Mouse (Mus musculus): ENCODE results near the gene Nap1l4.

The Nap1l4 gene

DNA sequence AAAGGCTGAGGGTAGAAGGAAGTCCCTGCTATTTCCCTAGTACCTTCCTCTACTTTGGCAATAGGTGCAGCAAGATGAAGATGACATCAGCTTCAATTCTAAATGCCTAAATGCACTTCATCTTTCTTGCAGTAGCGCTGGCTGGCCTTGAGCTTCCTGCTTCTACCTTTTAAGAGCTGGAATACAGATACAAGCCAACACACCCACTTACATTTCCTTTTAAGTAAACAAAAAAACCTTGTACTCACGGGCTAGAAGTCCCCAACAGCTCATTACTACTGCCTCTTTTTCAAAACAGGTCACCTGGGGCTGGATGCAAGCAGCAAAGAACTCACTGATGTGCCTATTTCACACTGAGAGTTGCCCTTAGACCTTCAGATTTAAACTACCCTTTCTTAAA, 2.4 kb downstream of the Nap1l4 start:
- ChIA-PET POLR2A (interaction anchor here in 2 of 4 experiments (0.5 to 10.2 kb wide), 11 partner anchors 11 to 488 kb away, joined by 3 to 275 read pairs (median 6); partner anchors contain the start of gene Cars (in 2 of the 2)), CTCF (interaction anchor here in 1 of 4 experiments (0.6 kb wide), 1 partner anchor 16 kb away, joined by 4 read pairs; no protein-coding TSS in a partner anchor)

DNA sequence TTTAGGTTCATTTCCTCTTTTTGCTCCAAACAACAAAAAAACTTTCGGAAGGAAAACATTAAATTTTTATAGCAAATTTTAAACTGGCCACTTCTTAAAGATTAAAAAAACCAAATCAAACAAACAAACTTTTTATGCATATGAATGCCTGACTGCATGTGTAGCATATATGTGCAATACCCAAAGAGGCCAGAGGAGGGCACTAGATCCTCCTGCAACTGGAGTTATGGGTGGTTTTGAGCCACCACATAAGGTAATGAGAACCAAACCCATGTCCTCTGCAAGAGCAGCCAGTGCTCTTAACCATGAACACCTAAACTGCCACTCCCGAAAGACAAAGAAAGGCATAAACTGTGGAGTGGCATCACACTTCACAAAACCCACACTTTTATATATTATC, 4.5 kb downstream of the Nap1l4 start:
- POLR2A ChIA-PET, result interaction anchor here in 2 of 4 experiments (0.9 to 10.2 kb wide), 5 partner anchors 21 to 55 kb away, joined by 3 to 275 read pairs (median 4); partner anchors contain the start of gene Cars (in 1 of the 2)

DNA sequence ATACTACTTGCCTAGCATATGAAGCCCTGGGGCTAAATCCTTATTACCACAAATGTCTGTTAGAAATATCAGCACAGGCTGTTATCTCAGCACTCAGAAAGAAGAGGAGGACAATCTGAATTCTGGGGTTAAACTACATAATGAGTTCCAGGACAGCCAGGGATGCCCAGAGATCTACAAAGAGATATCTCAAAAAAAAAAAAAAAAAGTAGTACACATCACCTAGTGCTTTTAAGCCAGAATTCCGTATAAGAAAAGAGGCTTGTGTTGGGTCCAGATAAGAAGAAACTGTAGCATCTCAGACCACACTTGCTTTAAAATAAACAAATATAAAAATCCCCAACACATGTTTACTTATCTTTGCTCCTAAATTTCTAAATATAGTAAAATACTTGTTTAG, 10.2 kb downstream of the Nap1l4 start:
- CTCF ChIA-PET, result interaction anchor here in 1 of 4 experiments (0.6 kb wide), 1 partner anchor 33 kb away, joined by 3 read pairs; no protein-coding TSS in a partner anchor
- POLR2A ChIA-PET, result interaction anchor here in 2 of 4 experiments (2.1 to 5.5 kb wide), 4 partner anchors 9 to 27 kb away, joined by 6 to 52 read pairs (median 9); partner anchors contain the start of gene Nap1l4 (in 2 of the 2)

More for the DNA sequence above, 4.5 kb downstream of the Nap1l4 start:
- CTCF ChIA-PET, result no interaction called here

DNA sequence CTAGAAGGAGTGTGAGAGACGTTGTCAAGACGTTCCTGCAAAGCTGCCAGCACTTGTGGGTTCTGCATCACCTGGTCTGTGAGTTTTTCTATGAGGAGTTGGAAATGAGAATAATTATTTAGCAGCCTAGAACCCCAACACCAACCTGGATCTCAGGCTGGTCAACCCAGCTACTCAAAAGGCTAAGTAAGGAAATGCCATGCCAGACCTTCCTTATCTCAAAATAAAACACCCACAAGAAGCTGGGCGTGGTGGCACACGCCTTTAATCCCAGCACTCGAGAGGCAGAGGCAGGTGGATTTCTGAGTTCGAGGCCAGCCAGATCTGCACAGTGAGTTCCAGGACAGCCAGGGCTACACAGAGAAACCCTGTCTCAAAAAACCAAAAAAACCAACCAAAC, 10.7 kb downstream of the Nap1l4 start:
- POLR2A ChIA-PET, result interaction anchor here in 3 of 4 experiments (0.6 to 5.5 kb wide), 6 partner anchors 10 to 26 kb away, joined by 3 to 52 read pairs (median 6); partner anchors contain the start of gene Nap1l4 (in 2 of the 3)
- CTCF ChIA-PET, result interaction anchor here in 1 of 4 experiments (0.6 kb wide), 1 partner anchor 32 kb away, joined by 3 read pairs; no protein-coding TSS in a partner anchor

DNA sequence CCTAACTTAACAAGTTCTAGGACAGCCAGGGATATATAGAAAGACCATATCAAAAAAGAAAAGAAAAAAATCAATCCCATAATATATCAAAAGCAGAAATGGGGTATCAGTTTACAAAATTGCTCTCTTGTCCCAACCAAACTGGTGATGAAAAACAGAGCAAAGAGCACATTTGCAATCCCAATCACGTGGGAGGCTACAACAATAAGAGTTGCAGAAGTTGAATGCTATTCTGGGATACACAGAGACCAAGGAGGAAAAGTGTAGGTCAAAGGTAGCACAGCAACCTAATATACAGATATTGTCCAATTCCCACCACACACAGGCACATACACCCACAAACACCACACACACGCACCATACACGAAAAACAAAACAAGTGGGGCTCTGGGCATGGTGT, 12.7 kb downstream of the Nap1l4 start:
- ChIA-PET POLR2A (interaction anchor here in 2 of 4 experiments (0.9 to 6.5 kb wide), 9 partner anchors 10 to 83 kb away, joined by 3 to 52 read pairs (median 4); partner anchors contain the start of gene Nap1l4 (in 2 of the 2)), CTCF (no interaction called here)

DNA sequence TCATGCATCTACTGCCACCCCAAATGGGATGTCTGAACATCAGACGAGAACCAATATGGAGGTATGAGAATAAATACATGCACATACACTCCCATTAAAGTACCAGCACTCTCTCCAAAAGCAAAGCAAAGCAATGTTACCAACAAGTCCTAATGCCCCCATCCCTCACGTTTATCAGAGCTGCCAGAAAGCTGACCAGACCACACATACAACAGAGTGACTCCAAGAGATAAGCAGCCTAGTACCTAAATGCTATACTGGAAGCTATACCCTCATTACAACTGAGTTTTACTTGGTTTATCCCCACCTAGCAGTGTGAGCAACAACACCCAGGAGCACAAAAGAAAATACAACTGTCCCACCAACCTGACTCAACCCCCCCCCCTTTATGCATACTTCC, 15.6 kb downstream of the Nap1l4 start:
- CTCF ChIA-PET, result interaction anchor here in 1 of 4 experiments (1.2 kb wide), 1 partner anchor 231 kb away, joined by 4 read pairs; no protein-coding TSS in a partner anchor
- POLR2A ChIA-PET, result interaction anchor here in 2 of 4 experiments (0.6 to 6.5 kb wide), 12 partner anchors 10 to 60 kb away, joined by 3 to 52 read pairs (median 5); partner anchors contain the start of gene Nap1l4 (in 2 of the 2)

DNA sequence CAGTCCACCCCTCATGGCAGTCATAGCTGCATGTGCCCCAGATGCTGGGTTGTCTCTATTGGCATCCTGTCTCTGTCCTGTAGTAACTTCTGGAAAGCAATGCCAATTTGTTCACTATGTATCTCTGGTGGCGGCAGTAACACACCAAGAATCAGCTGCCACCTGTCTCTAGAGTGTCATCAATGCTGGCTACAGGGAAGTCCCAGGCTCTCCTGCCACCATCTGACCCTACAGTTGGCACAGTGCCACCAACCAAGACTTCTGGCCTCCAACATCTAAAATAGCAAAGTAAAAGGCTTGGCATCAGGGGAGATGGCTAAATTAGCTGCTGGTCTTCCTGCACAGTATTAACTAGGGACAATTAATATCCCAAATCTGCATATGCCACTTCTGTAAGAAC, 16.5 kb downstream of the Nap1l4 start:
- ChIA-PET CTCF (no interaction called here), POLR2A (interaction anchor here in 2 of 4 experiments (0.7 to 6.5 kb wide), 10 partner anchors 10 to 65 kb away, joined by 3 to 47 read pairs (median 4); partner anchors contain the start of gene Nap1l4 (in 2 of the 2))

DNA sequence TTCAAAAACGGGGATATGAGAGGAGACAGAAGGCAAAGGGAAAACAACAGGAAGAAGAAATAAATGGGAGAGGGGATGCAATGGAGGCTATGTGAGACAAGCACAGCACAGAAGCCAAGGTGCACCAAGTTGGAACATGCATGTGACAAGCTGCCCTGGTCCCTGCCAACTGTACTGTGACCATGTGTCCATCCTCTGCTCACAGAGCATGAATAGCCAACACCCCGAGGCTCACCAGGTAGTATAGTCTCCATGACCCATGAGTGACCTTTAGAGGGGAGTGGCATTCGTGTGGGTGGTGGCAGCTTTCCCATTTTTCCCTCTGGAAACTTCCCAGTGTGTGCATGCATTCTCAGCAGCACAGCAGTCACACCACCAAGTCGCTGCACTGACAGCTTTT, 29.6 kb downstream of the Nap1l4 start:
- POLR2A ChIA-PET, result interaction anchor here in 3 of 4 experiments (1.0 to 8.3 kb wide), 12 partner anchors 9 to 81 kb away, joined by 3 to 47 read pairs (median 10); partner anchors contain the start of genes Cars (in 2 of the 3), Nap1l4 (in 2 of the 3) and Slc22a18 (in 1 of the 3)
- CTCF ChIA-PET, result interaction anchor here (0.6 to 1.4 kb wide), 7 partner anchors 11 to 13 kb away, joined by 3 to 20 read pairs (median 3); no protein-coding TSS in a partner anchor

DNA sequence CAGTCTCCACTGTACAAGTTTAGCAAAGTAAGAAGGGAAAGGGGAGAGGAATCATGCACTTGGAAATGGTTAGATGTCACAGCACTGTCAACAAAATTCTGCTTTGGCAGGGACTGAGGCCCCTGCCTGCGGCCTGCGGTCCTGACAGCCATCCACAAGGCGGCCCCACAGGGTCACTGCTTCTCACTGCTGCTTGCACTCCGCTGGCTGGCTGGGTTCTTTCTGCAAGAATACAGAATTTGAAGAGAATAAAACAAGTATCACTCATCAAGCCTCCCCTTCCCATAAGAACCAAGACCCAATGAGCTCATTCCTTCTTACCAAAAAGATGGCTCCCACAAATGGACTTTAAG, 34.5 kb downstream of the Nap1l4 start:
- ChIA-PET POLR2A (interaction anchor here in 3 of 4 experiments (0.6 to 4.2 kb wide), 9 partner anchors 8 to 316 kb away, joined by 3 to 20 read pairs (median 3); partner anchors contain the start of genes Nap1l4 (in 3 of the 3) and Phlda2 (in 1 of the 3)), CTCF (interaction anchor here in 1 of 4 experiments (0.6 to 1.5 kb wide), 5 partner anchors 9 to 234 kb away, joined by 3 to 5 read pairs (median 3); no protein-coding TSS in a partner anchor)

DNA sequence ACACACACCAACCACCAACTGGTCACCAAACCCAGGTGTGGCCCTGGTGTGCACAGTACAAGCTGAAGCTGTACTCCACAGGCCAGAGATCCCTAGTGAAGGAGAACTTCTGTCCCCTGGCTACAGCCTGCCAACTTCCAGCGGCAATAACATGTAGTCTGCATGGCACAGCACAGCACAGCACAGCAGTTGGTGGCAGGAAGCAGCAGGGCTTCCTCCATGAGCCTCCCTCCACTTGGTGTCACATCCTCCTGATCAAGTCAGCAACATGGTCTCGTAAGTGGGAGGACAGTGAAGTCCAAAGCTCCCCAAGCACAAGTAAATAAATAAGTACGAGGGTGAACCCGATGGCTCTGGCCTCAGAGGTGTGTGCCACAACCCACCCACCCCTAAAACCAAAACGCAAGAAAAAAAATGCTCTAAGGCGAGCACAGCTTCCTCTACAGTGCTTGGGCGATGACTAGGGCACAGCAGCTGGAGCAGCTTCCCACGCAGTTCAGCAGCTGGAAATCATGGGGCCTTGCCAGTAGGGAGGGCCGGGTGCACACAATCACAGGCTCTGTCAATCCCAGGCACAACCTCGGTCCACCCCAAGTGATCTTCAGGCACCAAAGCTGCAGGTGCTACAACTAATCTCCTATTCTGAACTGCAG, 35.0 kb downstream of the Nap1l4 start:
- CTCF ChIA-PET, result interaction anchor here in 1 of 4 experiments (0.7 to 1.5 kb wide), 4 partner anchors 8 to 114 kb away, joined by 3 read pairs; no protein-coding TSS in a partner anchor
- POLR2A ChIA-PET, result interaction anchor here in 3 of 4 experiments (0.6 to 4.2 kb wide), 11 partner anchors 8 to 316 kb away, joined by 3 to 20 read pairs (median 3); partner anchors contain the start of genes Nap1l4 (in 3 of the 3), Cars (in 1 of the 3) and Phlda2 (in 1 of the 3)

DNA sequence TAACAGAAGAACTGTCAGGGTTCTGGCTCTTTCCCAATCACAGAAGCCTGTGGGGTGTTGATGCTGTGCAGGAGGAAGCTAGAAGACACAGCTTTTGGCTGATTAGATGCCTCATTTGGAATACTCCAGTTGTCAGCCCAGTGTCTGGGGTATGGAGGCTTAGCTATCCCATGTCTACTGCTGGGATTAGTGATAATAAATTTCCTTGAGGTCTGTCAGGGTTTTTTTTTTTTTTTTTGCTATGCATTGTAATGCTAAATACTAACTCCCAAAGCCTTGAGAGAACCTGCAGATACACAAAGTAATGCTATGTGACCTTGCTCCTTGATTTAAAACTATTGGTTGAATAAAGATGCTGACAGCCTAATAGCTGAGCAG, 37.6 kb downstream of the Nap1l4 start:
- ChIA-PET CTCF (interaction anchor here (0.7 to 2.8 kb wide), 10 partner anchors 9 to 237 kb away, joined by 3 to 14 read pairs (median 5); no protein-coding TSS in a partner anchor), POLR2A (interaction anchor here (0.6 to 4.5 kb wide), 20 partner anchors 8 to 617 kb away, joined by 3 to 24 read pairs (median 4); partner anchors contain the start of genes Cars (in 1 of the 4), Nap1l4 (in 1 of the 4) and Tnfrsf22 (in 1 of the 4))

DNA sequence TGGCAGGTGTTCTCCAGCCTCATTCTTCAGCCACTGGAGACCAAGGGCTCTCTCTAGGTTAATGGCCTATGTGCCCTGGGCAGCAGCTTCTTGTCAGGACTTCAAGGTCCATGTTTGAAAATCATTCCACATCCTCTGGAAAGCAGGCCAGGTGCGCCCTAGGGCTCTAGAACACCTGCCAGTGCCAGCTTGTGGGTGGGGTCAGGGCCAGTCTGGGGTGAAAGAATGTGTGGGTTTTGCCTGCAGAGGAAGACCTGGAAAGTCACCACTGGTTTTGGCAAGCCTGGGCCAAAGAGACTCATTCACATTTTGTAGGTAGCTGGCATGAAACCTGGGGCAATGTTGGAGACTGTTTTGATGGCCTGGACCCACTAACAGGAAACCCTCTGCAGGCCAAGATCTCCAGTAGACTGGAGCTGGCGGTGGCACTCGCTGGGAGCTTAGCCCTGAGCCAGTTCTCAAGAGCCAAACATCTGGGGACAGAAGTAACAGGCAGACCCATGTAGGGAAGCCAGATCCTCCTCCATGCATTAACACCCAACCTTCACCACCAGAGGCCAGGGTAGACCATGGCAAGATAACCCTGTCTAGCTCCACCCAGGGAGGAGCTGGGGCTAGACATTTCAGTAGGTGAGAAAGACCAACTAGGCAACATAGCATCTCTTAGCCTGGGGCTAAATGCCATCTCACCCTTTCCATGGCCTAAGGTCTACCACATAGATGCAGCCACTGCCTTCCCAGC, 38.1 kb downstream of the Nap1l4 start:
- POLR2A ChIA-PET, result interaction anchor here in 3 of 4 experiments (0.5 to 4.5 kb wide), 20 partner anchors 9 to 284 kb away, joined by 3 to 24 read pairs (median 4); partner anchors contain the start of genes Cars (in 1 of the 3), Nap1l4 (in 1 of the 3) and Tnfrsf22 (in 1 of the 3)

DNA sequence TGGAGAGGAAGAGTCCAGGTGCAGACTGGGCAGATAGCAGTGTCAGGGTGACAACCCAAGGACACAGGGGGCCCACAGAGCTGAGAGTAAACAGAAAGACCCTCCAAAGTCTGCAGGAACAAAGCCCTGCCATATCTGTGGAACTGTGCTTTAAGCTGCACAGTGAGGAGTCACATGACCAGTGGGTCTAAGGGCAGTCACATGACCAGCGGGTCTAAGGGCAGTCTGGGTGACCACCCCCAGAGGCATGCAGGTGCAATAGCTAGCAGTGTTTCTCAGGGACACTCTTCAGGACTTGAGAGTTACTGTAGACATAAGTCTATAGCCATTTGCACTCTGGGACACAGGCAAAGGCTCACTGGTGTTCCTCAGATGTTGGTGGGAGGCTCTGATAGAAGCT, 39.3 kb downstream of the Nap1l4 start:
- POLR2A ChIA-PET, result interaction anchor here in 2 of 4 experiments (0.6 to 4.5 kb wide), 10 partner anchors 10 to 385 kb away, joined by 3 to 24 read pairs (median 6); partner anchors contain the start of gene Cars (in 1 of the 2)
- CTCF ChIA-PET, result interaction anchor here (0.6 to 2.8 kb wide), 17 partner anchors 29 to 964 kb away, joined by 3 to 14 read pairs (median 5); partner anchors contain the start of gene Slc22a18 (in 1 of the 4)

More for the DNA sequence above, 38.1 kb downstream of the Nap1l4 start:
- CTCF ChIA-PET, result interaction anchor here (1.0 to 2.8 kb wide), 10 partner anchors 8 to 237 kb away, joined by 3 to 14 read pairs (median 4); no protein-coding TSS in a partner anchor

DNA sequence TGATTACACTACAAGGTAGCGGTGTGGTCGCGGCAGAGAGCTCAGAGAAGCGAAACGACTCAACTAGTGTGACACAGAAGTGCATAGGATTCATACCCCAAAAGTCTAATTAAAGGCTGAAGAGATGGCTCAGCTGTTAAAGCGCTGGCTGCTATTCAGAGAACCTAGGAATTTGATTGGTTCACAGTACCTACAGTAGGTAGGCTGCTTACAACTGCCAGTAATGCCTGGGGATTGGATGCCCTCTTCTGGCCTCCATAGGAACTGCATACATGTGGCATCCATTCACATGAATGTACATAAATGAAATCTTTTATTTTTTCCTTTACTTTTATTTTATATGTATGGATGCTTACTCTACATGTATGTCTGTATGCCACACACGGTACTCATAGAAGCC, 42.2 kb downstream of the Nap1l4 start:
- ChIA-PET CTCF (interaction anchor here (0.5 to 7.3 kb wide), 63 partner anchors 8 to 608 kb away, joined by 3 to 84 read pairs (median 6); partner anchors contain the start of genes Slc22a18 (in 2 of the 4), Cars (in 1 of the 4), Cdkn1c (in 1 of the 4) and Trpm5 (in 1 of the 4)), POLR2A (interaction anchor here (0.5 to 5.5 kb wide), 27 partner anchors 8 to 499 kb away, joined by 3 to 29 read pairs (median 5); partner anchors contain the start of genes Cars (in 2 of the 4), Slc22a18 (in 2 of the 4), Cd81 (in 1 of the 4) and Cdkn1c (in 1 of the 4))

DNA sequence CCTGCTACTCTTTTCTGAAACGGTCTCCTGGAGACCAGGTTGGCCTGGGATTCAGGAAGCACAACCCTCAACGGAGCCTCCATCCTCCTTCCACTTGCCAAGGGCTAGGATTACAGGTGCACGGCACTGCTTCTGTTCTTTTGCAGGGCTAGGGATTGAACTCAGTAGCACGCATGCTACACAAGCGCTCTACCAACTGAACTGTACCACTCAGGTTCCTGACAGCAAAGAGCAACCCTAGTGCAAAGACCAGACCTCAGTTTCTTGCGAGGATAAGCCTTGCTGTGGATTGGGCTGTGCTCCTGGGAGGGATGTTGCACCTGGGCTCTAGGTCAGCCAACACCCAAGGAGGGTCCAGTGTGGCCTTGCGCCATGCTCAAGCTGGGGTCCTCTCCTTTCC, 42.6 kb downstream of the Nap1l4 start:
- CTCF ChIA-PET, result interaction anchor here (0.5 to 7.3 kb wide), 80 partner anchors 8 to 1524 kb away, joined by 3 to 84 read pairs (median 5); partner anchors contain the start of genes Slc22a18 (in 2 of the 4), Cars (in 1 of the 4), Cdkn1c (in 1 of the 4) and Ctsd (in 1 of the 4)

DNA sequence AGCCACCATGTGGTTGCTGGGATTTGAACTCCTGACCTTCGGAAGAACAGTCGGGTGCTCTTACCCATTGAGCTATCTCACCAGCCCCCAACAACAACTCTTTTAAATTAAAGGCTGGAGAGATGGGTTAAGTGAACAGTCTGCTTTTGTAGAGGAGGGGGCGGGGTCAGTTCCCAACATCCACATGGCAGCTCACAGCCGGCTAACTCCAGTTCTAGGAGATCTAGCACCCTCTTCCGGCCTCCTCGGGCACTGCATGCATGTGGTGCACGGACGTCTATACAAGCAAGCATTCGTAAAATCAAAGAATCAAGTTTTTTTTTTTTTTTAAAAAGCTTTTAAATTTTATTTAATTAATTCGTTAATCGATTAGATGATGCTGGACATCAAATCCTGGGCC, 43.1 kb downstream of the Nap1l4 start:
- ChIA-PET POLR2A (interaction anchor here (0.5 to 5.5 kb wide), 38 partner anchors 9 to 503 kb away, joined by 3 to 29 read pairs (median 4); partner anchors contain the start of genes Cars (in 3 of the 4), Cdkn1c (in 2 of the 4), Slc22a18 (in 2 of the 4) and Cd81 (in 1 of the 4)), CTCF (interaction anchor here (0.5 to 7.3 kb wide), 89 partner anchors 8 to 1524 kb away, joined by 3 to 84 read pairs (median 5); partner anchors contain the start of genes Slc22a18 (in 2 of the 4), Cars (in 1 of the 4), Cdkn1c (in 1 of the 4) and Ctsd (in 1 of the 4))

More for the DNA sequence above, 42.6 kb downstream of the Nap1l4 start:
- POLR2A ChIA-PET, result interaction anchor here (0.5 to 5.5 kb wide), 37 partner anchors 8 to 503 kb away, joined by 3 to 29 read pairs (median 4); partner anchors contain the start of genes Cars (in 3 of the 4), Cdkn1c (in 2 of the 4), Slc22a18 (in 2 of the 4) and Cd81 (in 1 of the 4)
